Mouse (Mus musculus) intestine, embryonic 15.5 days (tissue): ENCODE results near the gene Lrrc75a. TPM values are rescaled to one million over a fixed set of nuclear protein-coding genes. Genes with fewer than 3 reads are reported as not detected.

Experiments
- ATAC-seq: fragments of 200-750 bp; cut with Nextera tagmentation; 2 replicates; pipeline ENCODE4 v1.8.0; 2017; ENCODE audit warnings: moderate TSS enrichment, moderate library complexity
- H3K27ac ChIP-seq: fragments of 300-500 bp; sonication (generic); 2 replicates; pipeline ENCODE4 v1.5.1; 2015; ENCODE audit warnings: mild to moderate bottlenecking, inconsistent platforms
- H3K27me3 ChIP-seq: fragments of 300-500 bp; sonication (generic); replicated peaks from 2 replicates; pipeline ENCODE4 v1.6.1; 2015; ENCODE audit warnings: inconsistent platforms
- H3K36me3 ChIP-seq: fragments of 300-500 bp; sonication (generic); 2 replicates; pipeline ENCODE4 v1.6.1; 2015; ENCODE audit warnings: inconsistent platforms
- H3K4me1 ChIP-seq: fragments of 300-500 bp; sonication (generic); replicated peaks from 2 replicates; pipeline ENCODE4 v1.6.1; 2015; ENCODE audit warnings: inconsistent platforms
- H3K4me2 ChIP-seq: fragments of 300-500 bp; sonication (generic); replicated peaks from 2 replicates; pipeline ENCODE4 v1.6.1; 2015; ENCODE audit warnings: mild to moderate bottlenecking, inconsistent platforms
- H3K4me3 ChIP-seq: fragments of 300-500 bp; sonication (generic); replicated peaks from 2 replicates; pipeline ENCODE4 v1.5.1; 2015; ENCODE audit warnings: inconsistent platforms
- H3K9ac ChIP-seq: fragments of 300-500 bp; sonication (generic); 2 replicates; pipeline ENCODE4 v1.6.1; 2015; ENCODE audit warnings: inconsistent platforms
- H3K9me3 ChIP-seq: fragments of 300-500 bp; sonication (generic); 2 replicates; pipeline ENCODE4 v1.6.1; 2016; ENCODE audit warnings: inconsistent platforms
- WGBS: fragments of 180-500 bp; shearing (Covaris S2); methylation state at CpG from one replicate; pipeline ENCODE4 v1.1.7; 2015; 5-methylcytosine and 5-hydroxymethylcytosine counted together
- polyA plus RNA-seq: library from polyadenylated mRNA; unstranded; fragments of >200 nt; fragmentation: Nextera tagmentation; extraction: Ambion mirVana; gene quantifications from 2 replicates; pipeline ENCODE4 v1.2.1, GENCODE M21; 2015

Lrrc75a gene
- polyA plus RNA-seq, 1 experiment from 2014 or later, result 17.3 TPM

DNA sequence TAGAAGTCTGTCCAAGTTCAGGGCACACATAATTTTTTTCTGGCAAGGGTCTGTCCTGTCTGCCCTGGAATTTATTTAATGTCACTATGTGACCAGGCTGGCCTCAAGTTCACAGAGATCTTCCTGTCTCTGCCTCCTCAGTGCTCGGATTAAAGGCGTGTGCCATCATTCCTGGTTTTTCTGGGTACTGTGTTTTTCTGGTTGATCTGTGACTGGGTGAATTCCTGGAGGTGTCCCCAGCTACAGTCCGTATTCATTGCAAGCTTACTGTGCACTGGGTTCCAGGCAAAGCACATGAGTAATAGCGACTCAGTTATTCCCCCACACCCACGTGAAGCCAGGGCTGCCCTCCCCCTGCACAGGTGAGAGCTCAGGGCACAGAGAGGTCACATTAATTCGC is 38.0 kb downstream of the Lrrc75a start:
- Histone ChIP-seq H3K4me2 (no peak overlapping the region), H3K27me3 (no peaks in the 10 kb centered on the region), H3K36me3 (peaks cover 29% of the 10 kb centered on the region), H3K4me1 (peaks cover 11% of the 10 kb centered on the region), H3K9ac (no peak overlapping the region), H3K4me3 (no peak overlapping the region), H3K27ac (no peak overlapping the region), H3K9me3 (no peaks in the 10 kb centered on the region)
- no peak for ATAC-seq
- 80% methylated on average over 6 of the region's 6 CpGs for WGBS

DNA sequence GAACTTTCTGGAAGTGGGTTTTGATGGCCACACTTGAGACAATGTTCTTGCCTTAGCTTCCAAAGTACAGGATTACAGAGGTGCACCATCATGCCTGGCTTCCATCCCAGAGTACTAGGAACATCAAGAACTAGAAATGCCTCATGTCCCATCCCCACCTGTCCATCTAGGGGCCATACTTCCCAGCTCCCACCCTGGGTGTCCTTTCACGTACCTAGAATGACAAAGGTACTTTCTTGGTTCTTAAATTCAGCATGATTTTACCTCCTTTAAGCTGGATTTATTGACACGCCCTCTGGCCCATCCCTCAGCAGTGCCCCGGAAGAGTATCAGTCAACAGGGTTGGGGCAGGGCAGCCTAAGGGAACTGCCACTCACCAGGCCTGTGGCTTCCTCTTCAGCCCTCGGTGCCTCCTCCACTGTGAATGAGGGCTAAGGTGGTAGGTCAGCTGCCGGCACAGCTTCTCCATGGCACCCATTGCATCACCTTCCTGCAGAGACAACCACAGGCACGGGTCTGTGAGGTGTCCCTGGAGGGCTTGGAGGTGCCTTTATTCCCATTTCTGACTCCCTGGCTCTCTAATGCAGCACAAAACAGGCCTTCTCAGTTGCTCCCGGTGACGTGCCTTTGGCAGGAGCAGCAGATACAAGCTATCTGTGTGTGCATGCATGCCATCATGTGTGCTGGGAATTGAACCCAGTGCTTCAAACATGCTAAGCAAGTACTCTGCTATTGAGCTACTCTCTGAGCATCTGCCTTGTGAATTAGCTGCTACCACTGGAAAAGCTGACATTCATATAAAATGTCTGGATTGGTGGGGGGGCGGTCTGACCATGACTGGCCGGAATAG is 39.3 kb downstream of the Lrrc75a start:
- H3K4me2 ChIP-seq, result no peak overlapping the region
- H3K4me3 ChIP-seq, result no peak overlapping the region
- no peak for ATAC-seq
- no peak overlapping the region for H3K9ac ChIP-seq
- H3K36me3 ChIP-seq, result peaks cover 33% of the 10 kb centered on the region
- H3K27ac ChIP-seq, result no peak overlapping the region
- H3K9me3 ChIP-seq, result no peaks in the 10 kb centered on the region
- WGBS, result 77% methylated on average over 10 of the region's 10 CpGs
- H3K4me1 ChIP-seq, result peaks cover 19% of the 10 kb centered on the region
- no peaks in the 10 kb centered on the region for H3K27me3 ChIP-seq

DNA sequence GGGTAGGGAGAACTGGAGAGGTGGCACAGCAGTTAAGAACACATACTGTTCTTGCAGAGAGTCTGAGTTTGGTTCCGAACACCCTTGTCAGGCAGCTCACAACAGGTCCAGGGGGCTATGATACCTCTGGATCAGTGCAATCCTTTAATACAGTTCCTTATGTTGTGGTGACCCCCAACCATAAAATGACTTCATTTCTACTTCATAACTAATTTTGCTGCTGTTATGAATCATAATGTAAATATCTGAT is 40.4 kb downstream of the Lrrc75a start:
- Histone ChIP-seq H3K4me3 (no peak overlapping the region), H3K9ac (no peak overlapping the region), H3K27ac (no peak overlapping the region), H3K36me3 (peaks cover 33% of the 10 kb centered on the region), H3K9me3 (no peaks in the 10 kb centered on the region), H3K27me3 (no peaks in the 10 kb centered on the region), H3K4me2 (no peak overlapping the region), H3K4me1 (peaks cover 18% of the 10 kb centered on the region)
- WGBS, result 83% methylated on average over 1 of the region's 1 CpGs
- ATAC-seq, result no peak

DNA sequence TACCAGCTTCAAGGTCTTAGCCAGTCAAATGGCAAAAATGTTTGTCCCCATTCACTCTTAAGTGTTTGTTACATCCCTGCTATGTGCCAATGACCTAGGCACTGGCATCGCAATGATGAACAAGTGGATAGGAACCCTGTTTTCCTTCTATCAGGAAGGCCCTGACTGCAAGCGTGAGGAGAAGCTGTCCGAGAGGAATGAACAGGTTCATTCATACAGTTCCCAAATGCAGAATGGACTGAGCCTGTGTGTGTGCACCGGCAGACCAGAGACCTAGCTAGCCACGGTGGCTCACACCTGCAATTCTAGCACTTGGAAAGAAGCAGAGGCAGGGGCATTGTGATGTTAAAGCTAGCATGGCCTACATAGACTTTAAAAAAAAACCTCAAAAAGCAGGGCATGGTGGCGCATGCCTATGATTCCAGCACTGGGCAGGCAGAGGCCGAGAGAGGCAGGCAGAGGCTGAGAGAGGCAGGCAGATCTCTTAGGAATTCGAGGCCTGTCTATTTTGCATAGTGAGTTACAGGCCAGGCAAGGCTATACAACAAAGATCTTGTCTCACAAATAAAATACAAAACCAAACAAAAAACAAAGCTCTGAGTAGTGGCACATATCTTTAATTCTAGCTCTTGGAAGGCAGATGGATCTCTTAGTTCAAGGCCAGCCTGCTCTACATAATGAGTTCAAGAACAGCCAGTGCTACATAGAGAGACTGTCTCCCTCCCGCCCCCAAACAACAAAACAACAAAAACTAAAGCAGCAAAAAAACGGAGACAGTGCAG is 41.0 kb downstream of the Lrrc75a start:
- no peak overlapping the region for H3K4me3 ChIP-seq
- no peak overlapping the region for H3K9ac ChIP-seq
- ATAC-seq, result no peak
- no peak overlapping the region for H3K27ac ChIP-seq
- H3K4me1 ChIP-seq, result peaks cover 18% of the 10 kb centered on the region
- no peaks in the 10 kb centered on the region for H3K9me3 ChIP-seq
- H3K4me2 ChIP-seq, result no peak overlapping the region
- 70% methylated on average over 10 of the region's 10 CpGs for WGBS
- H3K27me3 ChIP-seq, result no peaks in the 10 kb centered on the region
- H3K36me3 ChIP-seq, result peaks cover 33% of the 10 kb centered on the region

DNA sequence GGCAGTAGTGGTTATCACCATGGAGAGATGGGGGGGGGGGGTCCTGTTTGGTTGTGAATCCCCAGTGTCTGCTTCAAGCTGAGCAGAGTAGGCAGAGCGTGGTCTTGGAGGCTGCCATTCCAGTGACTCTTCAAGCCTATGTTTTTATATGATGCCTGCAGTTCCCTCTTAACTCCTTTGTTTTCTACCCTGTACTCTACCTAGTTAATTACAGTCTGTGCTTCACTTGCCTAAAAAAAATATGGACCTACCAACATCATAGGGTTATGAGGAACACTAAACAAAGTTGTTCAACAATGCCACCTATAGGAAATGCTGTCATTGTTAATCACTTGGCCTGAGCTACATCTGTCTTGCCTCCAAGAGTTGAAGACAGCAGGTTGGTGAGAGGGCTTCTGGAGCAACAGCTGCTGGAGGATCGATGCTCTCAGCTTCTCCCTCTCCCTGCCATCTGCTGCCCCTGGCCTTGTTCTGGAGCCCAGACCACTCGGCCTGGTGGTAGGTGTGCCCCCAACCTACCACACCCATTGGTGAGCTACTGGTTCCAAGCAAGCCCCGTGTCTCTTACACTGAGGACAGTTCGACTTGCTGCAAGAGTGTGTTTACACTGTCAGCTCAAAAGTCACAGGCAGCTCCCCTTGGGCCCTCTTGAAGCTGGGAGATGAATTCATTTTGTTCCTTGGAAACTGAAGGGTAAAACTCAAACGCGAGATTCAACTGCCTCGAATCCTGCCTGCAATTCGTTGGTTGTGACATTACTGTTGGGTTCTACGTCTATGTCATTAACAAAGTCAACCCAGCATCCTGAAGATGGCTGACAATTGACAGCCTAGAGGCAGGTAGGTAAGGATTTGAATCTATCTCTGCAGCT is 41.8 kb downstream of the Lrrc75a start:
- Histone ChIP-seq H3K9me3 (no peaks in the 10 kb centered on the region), H3K4me2 (peak overlapping the region; percentile 68; the same call in 1 of the 2 replicates), H3K4me1 (peaks cover 18% of the 10 kb centered on the region), H3K4me3 (no peak overlapping the region), H3K27ac (no peak overlapping the region), H3K9ac (no peak overlapping the region), H3K27me3 (no peaks in the 10 kb centered on the region), H3K36me3 (peaks cover 28% of the 10 kb centered on the region)
- WGBS, result 53% methylated on average over 10 of the region's 10 CpGs
- ATAC-seq, result no peak

DNA sequence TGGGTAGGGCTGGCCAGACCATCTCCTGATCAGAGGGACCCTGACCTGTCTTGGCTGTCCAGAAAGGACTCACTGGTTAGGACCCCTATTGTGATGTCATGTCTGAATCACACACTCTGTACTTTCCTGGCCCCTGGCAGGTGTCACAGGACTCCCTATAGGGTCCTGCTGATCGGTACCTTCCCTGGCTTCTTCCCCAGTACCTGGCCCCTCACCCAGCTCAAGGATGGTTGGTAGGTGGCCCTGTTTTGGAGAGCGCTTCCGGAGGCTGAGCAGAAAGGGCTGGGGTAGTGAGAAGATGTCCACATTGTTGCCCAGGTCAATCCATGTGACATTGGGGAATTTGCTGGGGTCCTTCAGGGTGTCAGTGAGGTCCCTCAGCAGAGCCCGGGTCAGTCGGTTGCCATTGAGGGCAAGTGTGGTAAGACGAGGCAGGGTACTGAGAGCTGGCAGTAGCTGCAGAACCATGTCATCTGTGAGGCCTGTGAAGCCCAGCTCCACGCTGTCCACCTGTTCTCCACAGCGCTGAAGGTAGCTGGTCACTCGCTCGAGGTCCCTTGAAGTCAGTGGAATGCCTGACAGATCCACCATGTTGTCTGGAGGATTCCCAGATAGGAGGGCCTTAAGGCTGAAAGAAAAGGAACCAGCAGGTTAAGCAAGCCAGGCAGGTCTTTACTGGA is 42.6 kb downstream of the Lrrc75a start:
- Histone ChIP-seq H3K36me3 (peaks cover 28% of the 10 kb centered on the region), H3K4me1 (peaks cover 18% of the 10 kb centered on the region), H3K4me2 (peak overlapping the region; percentile 68), H3K9me3 (no peaks in the 10 kb centered on the region), H3K4me3 (peak overlapping the region; percentile 68; the same call in 1 of the 2 replicates), H3K9ac (peak overlapping the region; percentile 23; the same call in 1 of the 2 replicates), H3K27me3 (no peaks in the 10 kb centered on the region), H3K27ac (peak overlapping the region; percentile 92)
- peak; percentile 10; the same call in 1 of the 2 replicates for ATAC-seq
- 49% methylated on average over 10 of the region's 10 CpGs for WGBS

DNA sequence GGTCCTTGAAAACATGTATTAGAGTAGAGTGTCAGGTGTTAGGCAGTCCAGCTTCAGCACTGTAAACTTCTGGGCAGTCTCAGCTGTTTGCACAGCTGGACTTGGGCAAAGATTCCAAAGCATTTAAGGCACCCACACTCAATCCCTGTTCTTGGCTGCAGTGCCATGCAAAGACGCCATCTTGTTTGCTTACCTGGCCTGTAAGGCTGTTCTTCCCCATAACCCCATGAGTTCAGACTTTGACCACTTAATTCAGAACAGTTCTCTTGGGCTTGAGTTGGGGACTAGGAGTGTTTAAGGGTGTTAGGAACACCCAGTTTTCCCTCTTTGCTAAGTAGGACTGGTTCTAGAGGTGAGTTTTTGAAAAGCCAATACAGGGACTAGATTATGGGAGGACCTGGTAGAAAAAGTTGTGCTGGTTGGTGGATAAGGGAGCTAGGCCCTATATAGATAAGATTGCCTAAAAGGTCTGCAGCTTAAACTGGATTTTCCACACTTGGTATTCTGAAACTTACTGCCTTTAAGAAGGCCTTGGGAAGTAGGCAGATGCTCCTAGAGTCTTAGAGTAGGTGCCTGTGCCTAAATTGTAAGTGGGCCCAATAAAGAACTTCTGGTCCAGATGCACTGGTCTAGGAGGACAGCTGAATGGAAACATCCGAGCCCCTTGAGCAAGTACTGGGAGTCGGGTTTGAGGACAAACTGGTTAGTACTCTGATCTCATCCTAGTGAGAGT is 43.3 kb downstream of the Lrrc75a start:
- peaks cover 28% of the 10 kb centered on the region for H3K36me3 ChIP-seq

DNA sequence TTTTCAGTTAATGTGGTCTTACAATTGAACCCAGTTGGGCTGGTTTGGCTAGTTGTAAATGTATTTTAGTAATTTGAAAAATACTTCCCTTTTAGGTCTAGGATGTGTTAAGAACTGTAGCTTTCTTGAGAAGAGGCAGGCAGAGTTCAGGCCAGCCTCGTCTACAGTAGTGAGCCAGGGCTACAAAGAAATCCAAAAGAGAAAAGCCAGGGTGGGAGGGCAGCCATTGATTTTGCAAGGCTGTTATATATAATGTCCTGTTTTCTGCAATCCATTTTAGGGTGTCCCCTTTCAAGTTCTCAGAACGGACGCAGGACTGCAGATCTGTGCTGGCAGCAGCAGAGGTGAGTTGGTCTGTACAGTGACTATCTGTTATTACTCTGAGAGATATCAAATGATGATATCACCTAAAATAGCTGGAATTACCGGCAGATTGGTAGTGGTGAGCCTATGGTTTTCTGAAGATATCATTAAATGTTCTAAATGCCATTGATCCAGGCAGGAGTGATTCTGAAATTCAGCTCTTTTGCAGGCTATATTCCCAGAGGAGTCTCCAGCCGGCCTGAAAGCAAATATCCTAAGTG is 44.1 kb downstream of the Lrrc75a start:
- H3K27me3 ChIP-seq, result no peaks in the 10 kb centered on the region
- peak overlapping the region; percentile 68 for H3K4me2 ChIP-seq
- H3K36me3 ChIP-seq, result peaks cover 25% of the 10 kb centered on the region
- H3K27ac ChIP-seq, result peak overlapping the region; percentile 92
- peak overlapping the region; percentile 68 for H3K4me3 ChIP-seq
- peaks cover 18% of the 10 kb centered on the region for H3K4me1 ChIP-seq
- 16% methylated on average over 5 of the region's 5 CpGs for WGBS
- no peaks in the 10 kb centered on the region for H3K9me3 ChIP-seq
- H3K9ac ChIP-seq, result peak overlapping the region; percentile 96
- no peak for ATAC-seq

More for the DNA sequence above, 43.3 kb downstream of the Lrrc75a start:
- Histone ChIP-seq H3K9me3 (no peaks in the 10 kb centered on the region), H3K4me2 (peak overlapping the region; percentile 68), H3K27me3 (no peaks in the 10 kb centered on the region), H3K27ac (peak overlapping the region; percentile 92; the same call in 1 of the 2 replicates), H3K4me3 (peak overlapping the region; percentile 68), H3K4me1 (peaks cover 18% of the 10 kb centered on the region), H3K9ac (peak overlapping the region; percentile 23)
- WGBS, result 24% methylated on average over 3 of the region's 3 CpGs
- ATAC-seq, result no peak

DNA sequence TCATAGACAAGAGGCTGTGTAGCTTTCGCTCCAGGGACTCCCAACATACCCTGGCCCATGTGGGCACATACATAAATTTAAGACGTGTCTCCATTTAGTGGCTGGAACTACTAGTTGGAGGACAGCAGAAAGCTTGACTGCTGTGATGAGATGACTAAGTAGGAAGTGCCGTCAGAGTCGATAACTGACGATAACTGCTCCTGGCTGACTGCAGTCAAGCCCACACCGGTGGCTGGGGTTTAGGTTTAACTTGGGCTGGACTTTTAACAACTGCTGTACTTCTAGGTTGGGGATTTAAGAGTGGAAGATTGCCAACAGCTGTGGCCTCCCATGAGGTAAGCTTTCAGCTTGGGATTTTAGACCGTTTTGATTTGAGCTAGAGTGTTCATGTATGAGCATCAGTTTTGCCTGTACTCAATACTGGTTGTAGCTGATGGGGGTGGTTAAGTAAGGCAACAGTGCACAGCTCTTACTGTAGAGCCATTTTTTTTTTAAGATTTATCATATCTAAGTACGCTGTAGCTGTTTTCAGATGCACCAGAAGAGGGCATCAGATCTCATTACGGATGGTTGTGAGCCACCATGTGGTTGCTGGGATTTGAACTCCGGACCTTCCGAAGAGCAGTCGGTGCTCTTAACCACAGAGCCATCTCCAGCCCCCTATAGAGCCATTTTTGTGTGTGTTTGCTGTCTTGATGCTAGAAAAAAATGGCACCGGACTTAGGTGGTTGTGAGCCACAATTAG is 44.8 kb downstream of the Lrrc75a start:
- WGBS, result under 1% methylated on average over 13 of the region's 13 CpGs
- Histone ChIP-seq H3K9me3 (no peaks in the 10 kb centered on the region), H3K27me3 (no peaks in the 10 kb centered on the region), H3K27ac (peak overlapping the region; percentile 92), H3K9ac (peak overlapping the region; percentile 96), H3K4me2 (peak overlapping the region; percentile 68), H3K4me1 (peaks cover 18% of the 10 kb centered on the region), H3K4me3 (peak overlapping the region; percentile 68), H3K36me3 (peaks cover 23% of the 10 kb centered on the region)
- peak; percentile 1; the same call in 1 of the 2 replicates for ATAC-seq

DNA sequence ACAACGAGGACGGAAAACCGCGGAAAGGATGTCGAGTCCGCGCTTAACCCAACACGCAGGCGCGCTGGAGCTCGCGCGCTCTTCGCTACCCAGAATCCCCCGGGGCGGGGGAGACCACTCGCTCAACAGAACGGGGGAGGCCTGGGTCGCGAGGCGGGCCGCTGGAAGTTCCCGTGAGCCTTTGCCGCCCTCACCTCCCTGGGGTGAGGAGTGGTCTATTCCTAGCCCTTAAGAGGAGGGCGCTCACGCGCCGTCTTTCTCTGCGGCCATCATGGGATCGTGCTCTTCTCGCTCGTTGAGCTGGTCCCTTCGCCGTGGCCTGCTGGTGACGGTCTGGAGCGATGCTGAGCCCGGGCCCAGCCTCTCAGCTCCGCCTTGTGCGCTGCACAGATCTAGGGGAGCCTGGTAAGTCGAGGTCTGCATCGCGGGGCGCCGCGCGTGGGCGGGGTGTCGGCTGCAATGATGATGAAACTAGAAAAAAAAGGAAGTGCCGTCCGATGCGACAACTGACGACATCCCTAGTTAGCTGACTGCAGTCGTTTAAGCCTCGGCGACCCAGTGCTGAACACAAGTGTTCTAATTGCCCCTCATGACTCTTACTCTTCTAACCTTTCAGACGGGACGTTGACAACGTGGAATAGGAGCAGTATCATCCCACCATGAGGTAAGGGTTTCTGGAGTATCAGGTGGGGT is 45.6 kb downstream of the Lrrc75a start:
- peak; percentile 93 for ATAC-seq
- Histone ChIP-seq H3K9ac (peak overlapping the region; percentile 96), H3K4me2 (peak overlapping the region; percentile 68), H3K4me1 (peaks cover 18% of the 10 kb centered on the region), H3K27me3 (no peaks in the 10 kb centered on the region), H3K27ac (peak overlapping the region; percentile 92), H3K36me3 (peaks cover 20% of the 10 kb centered on the region), H3K4me3 (peak overlapping the region; percentile 68), H3K9me3 (no peaks in the 10 kb centered on the region)
- WGBS, result under 1% methylated on average over 58 of the region's 58 CpGs
